Mouse (Mus musculus) T-helper 1 cell (primary cell): ENCODE measurements around the gene Eva1a.

Source experiments
- in situ Hi-C: fragments of 300-600 bp; cut with MboI, MseI; formaldehyde crosslinking; loops from one replicate; pipeline ENCODE4 v1.15.1; 2025; ENCODE audit warnings: high pct_unique_total_duplicates

Gene Eva1a

DNA sequence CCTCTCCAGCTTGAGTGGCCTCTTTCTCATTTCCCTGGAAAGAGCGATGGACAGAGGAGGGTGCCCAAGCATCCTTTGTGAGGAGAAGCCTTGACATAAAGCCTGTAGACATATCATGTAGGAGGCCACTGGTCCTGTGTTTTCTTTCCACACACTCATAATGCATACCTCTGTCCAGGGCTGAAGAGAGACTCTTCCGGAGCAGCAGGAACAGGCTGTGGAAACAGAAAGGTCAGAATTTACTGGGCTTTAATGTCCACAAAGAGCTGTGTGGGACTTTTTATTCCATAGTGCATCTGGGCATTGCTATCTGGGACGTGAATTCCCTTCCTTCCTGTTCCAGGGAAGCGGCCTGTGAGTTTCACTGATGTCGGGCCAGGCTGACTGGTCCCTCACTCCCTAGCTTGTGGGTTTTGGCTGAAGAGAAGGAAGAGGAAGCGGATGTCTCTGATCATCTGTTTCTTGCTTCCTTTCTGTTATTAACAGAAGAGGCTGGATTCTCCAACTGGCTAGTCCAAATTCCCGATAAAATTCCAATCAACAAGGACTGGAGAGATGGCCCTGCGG lies 25.8 kb downstream of the Eva1a start:
- in situ Hi-C loops, result no loop called here

- in situ Hi-C loops, result no loop called here
These were observed 29.6 kb downstream of the Eva1a start for GRCm38 (mm10) chr6:82070459-82070858.

GRCm38 (mm10) chr6:82073011-82073410 lies 32.2 kb downstream of the Eva1a start:
- in situ Hi-C loops, result no loop called here

- in situ Hi-C loops, result no loop called here
These were observed 32.7 kb downstream of the Eva1a start for GRCm38 (mm10) chr6:82073567-82073966.

DNA sequence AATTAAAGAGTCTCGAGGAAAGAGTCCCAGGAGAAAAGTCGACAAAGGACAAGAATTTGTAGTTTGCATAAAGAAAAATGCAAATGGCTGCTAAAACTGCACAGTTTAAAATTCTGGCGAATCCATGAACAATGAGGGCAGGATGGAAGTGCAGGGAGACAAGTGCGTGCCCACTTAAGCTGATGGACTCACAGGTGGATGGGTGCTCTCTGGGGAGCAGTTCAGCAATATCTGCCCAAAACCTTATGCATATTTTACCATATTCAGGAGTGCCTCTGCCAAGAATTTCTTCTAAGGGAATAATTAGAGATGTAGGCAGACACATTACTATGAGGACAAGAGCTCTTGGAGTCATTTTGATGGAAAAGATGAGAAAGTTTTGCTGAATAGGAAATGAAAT lies 35.5 kb downstream of the Eva1a start:
- in situ Hi-C loops, result no loop called here

DNA sequence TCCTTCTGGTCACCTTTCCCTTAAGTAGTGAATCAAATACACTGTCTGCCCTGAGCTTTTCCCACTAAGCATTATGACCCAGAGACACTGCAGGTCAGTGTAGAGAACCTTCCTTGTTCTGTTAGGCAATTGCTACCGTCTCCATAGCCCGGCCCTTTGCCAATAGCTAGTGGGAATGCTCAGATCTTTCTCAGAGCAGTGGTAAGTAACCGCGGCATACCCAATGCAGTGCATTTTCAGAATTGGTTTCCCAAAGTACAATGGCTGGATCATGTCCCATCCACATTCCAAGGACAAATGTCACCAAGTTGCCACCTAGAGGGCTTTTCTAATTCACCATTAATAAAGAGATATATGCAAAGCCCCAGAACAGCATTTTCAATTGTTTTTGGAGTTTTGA lies 38.0 kb downstream of the Eva1a start:
- in situ Hi-C loops, result no loop called here

DNA sequence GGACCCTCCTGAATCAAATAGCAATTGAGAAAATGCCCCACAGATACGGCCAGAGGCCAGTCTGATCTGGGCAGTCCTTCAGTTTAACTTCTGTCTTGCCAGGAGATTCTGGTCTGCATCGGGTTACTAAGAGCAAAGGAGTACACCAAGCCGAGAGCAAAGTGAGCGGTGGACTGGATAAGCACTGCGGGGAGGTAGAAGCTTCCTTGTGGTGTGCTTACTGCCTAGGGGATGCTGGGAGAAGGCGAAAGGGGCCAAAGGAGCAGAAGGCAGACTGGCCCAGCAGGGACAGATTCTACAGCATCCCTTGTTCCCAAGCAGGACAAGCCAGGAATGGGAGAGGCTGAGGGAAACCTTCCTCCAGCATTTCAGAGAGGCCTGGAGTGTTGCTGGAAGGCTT lies 42.8 kb downstream of the Eva1a start:
- in situ Hi-C loops, result no loop called here

DNA sequence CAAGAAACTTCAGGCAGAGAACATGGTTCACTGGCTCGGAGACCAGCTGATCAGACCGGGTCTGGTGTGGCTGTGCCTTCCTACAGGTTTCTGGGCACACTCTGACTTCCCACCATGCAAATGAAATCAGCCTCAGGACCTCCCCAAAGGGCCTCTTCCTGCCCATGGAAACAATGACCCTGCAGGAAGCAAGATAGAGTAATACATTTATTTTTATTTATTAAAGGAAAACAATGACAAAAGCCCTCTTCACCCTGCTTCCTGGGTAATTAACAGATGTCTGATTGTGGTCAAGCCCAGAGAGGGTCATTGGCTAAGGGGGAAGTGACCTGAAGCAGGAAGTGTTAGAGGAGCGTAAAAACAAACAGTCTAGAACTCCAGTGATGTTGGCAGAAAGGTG lies 43.4 kb downstream of the Eva1a start:
- in situ Hi-C loops, result no loop called here

- in situ Hi-C loops, result no loop called here
These were observed 44.6 kb downstream of the Eva1a start for GRCm38 (mm10) chr6:82085313-82085908.

- in situ Hi-C loops, result no loop called here
These were observed 47.3 kb downstream of the Eva1a start for GRCm38 (mm10) chr6:82088133-82088532.

GRCm38 (mm10) chr6:82091773-82092172 lies 50.9 kb downstream of the Eva1a start:
- in situ Hi-C loops, result no loop called here

DNA sequence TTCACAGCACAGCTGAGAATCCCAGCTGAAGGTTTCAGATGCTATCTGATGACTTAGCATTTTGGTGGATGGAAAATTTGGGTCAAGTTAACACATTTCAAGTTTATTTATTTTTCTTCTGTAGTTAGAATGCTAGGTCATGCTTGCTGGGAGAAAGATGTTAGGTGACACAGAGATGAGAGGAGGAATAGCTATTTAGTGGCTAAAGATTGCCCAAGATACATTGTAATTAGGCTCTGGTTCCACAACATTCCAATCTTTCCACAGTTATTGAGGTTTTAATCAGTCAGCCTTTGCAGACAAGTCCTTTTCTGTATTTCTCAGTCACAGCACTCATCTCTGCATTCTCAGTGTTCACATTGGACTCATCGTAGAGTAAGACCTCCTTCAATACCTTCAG lies 56.9 kb downstream of the Eva1a start:
- in situ Hi-C loops, result no loop called here

GRCm38 (mm10) chr6:82098456-82098855 lies 57.6 kb downstream of the Eva1a start:
- in situ Hi-C loops, result no loop called here

DNA sequence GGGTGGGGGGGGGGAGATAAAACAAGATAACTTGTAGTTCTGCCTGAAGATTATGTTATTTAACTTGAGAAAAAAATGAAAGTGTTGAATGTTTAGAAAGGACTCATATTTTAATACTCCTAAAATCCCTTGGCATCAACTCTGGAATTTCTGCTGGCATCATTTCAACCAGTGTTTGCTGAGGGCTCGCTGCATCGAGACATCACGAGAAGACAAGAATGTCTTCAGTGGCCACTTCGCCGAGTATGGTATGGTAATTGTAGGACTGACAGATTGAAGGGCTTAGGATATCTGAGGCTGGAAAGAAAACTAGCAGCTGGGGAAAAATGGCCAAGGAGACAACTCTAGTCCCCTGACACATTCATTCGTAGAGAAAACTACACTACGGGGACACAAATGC lies 69.6 kb downstream of the Eva1a start:
- in situ Hi-C loops, result loop anchor here (10.0 kb wide), 1 partner anchor 126 kb away; no protein-coding TSS in a partner anchor

DNA sequence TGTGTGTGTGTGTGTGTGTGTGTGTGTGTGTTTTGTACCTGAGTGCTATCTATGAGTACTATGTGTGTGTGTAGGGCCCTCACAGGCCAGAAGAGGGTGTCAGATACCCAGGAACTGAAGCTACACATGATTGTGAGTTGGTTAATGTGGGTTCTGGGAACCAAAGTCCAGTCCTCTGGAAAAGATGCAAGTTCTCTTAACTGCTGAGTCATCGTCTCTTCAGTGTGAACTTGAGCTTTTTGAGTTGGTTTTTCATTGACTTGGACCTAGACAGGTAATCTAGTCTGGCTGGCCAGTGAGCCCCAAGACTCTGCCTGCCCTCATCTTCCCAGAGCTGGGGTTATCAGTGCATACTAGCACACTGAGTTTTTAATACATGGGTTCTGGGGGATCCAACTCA lies 70.3 kb downstream of the Eva1a start:
- in situ Hi-C loops, result loop anchor here (10.0 kb wide), 1 partner anchor 126 kb away; no protein-coding TSS in a partner anchor

- in situ Hi-C loops, result loop anchor here (10.0 kb wide), 1 partner anchor 127 kb away; no protein-coding TSS in a partner anchor
These were observed 70.7 kb downstream of the Eva1a start for GRCm38 (mm10) chr6:82111540-82111939.

DNA sequence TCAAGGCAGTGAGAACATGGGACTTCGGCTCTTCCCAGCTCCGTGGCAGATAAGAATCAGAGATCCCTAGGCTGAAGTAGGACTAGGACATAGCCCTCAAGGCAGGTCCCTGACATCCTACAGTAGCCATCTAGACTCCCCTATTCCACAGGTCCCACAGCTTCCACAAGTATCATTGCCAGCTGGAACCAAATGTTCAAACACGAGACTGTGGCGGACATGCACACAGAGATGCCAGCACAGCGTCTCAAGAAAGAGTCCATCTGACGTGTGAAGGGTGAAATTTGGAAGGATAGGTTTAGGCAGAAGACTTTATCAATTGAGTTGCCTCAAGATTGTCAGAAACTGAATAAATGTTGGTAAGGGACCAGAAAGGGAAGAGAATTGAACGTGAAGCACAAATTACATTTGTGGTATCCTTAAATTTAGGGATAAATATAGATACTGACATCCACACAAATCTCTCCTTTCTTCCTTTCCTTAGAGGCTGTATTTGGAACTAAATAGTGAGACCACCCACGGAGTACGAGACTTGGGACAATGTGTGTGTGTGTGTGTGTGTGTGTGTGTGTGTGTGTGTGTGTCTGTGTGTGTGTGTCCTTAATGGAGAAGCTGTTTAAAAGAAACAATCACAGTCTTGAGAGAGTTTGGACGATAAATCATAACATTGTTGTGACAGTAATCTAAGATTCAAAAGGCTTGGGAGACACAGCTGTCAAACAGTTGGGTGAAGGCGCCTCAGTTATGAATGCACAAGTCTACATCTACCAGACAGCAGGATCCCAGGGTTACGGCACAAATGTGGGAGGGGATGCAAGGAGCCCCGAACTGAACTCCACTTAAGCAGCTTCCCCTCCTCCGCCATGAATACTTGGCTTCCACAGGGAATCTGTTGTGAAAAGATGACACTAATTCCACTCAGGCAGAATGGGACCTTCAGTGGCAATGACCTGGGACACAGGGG lies 71.6 kb downstream of the Eva1a start:
- in situ Hi-C loops, result loop anchor here (10.0 kb wide), 1 partner anchor 128 kb away; no protein-coding TSS in a partner anchor

- in situ Hi-C loops, result loop anchor here (10.0 kb wide), 1 partner anchor 131 kb away; no protein-coding TSS in a partner anchor
These were observed 74.6 kb downstream of the Eva1a start for GRCm38 (mm10) chr6:82115335-82115965.

DNA sequence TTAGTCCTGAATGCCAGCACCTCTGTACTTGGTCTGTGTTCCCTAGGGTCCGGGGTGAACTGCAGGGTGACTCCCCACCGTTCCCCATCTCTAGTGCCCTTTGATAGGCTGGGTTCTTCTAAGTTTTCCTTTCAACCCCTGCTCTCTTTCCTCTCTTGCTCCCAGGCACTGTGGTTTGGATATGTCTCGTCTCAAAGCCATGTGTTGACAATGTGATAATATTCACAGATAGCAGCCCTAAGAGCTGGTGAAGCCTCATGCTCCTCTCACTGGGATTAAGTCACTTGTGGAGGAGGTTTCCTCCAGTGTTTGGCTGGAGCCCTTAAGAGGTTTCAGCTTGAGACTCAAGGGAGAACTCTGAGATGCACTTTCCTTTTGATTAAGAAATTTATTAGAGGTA lies 75.3 kb downstream of the Eva1a start:
- in situ Hi-C loops, result loop anchor here (10.0 kb wide), 1 partner anchor 131 kb away; no protein-coding TSS in a partner anchor

GRCm38 (mm10) chr6:82117871-82118270 lies 77.0 kb downstream of the Eva1a start:
- in situ Hi-C loops, result loop anchor here (10.0 kb wide), 1 partner anchor 133 kb away; no protein-coding TSS in a partner anchor

DNA sequence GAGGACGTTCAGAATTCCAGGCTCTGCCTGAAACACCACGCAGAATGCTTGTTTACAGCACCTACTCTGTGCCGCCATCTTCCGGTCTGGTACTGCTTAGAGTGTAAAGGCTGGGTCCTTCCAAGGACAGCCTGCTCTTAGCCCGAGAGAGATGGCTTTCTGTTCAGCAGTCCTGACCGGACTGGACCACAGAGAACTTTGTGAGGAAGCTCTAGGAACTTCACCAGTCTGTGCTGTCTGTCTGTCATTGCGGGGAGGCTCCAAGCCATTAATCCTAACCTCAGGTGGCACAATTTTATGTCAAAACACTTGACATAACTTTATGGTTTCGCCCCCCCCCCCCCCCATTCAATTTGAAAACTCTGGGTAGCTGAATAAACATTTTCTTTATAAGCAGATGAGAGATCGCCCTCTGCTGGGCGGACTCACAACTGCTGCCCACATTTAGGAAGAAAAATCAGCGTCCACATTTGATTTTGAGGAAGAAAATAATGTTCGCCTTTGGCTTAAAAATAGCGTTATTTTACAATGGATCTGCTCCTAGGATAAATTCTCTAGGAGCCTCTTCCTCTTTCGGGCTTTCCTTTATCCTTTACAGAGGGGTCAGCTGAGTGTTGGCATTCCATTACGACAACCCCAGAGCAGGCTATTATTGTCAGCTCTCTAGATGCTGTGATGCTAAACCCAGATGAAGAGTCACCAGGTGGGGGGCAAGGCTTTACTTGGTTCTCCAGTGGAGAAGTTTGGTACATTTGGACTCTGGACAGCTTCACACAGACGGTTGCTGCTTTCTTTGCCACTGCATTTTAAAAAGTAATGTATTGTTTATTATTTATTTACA lies 78.7 kb downstream of the Eva1a start:
- in situ Hi-C loops, result loop anchor here (10.0 kb wide), 1 partner anchor 135 kb away; no protein-coding TSS in a partner anchor
